Mouse (Mus musculus) megakaryocyte, embryonic 14.5 days (primary cell): ENCODE measurements at regions not wholly inside any gene's neighbourhood (a gene's known extent, or its start where the extent isn't known, plus 50 kb on each side); places are given as distances from the start of the nearest gene placed in this dataset.

Experiments used
- FLI1 ChIP-seq: IDR thresholded peaks from 2 replicates; pipeline ENCODE4 v1.6.1; 2012; ENCODE audit warnings: low read length, inconsistent platforms, mixed read lengths
- GATA1 ChIP-seq: IDR thresholded peaks from 3 replicates; pipeline ENCODE4 v1.6.1; 2012; ENCODE audit warnings: mixed read lengths, low read length, inconsistent platforms, borderline replicate concordance

DNA sequence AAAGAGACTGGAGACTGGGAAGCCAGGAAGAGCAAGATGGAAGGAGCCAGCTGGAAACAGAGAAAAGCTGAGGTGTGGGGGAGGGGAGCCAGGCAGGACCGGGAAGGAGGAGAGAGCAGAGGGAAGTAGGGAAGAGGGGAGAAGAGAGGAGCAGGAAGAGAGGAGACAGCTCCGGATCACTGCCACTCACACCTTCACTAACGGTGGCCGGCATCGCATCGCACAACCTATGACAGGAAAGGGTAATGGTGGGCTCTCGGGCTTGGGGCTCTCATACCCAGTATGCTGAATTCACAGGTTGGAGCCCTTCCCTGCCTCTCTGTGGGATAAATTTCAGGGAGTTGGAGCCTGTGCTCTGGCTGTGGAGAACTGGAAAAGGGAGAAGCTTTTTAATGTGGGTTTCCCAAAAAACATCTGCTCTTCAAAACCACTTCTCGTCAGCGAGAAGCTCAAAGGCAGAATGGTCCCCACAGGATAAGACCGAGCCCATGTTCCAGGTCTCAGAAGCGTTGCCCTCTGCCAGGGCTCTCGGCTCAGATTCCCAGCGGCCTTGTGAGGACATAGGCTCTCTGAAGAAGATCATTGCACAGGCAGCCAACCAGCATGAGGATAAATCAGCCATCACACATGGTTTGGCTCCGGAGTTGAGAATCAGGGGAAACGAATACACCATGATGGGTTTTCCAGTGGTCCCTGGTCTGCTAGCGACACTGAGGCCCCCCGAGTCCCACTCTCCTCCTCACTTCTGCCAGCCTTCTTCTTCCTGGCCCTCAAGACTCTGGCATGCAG lies 53.8 kb upstream of the Coro2b start:
- TF ChIP-seq GATA1 (no peak), FLI1 (no peak)
